Mouse (Mus musculus) urinary bladder, postnatal 0 days (tissue): ENCODE data around the gene Olfr1347. TPM values are rescaled to one million over a fixed set of nuclear protein-coding genes. Genes with fewer than 3 reads are reported as not detected.

Experiments used
- polyA plus RNA-seq: library from polyadenylated mRNA; unstranded; fragments of >200 nt; fragmentation: Nextera tagmentation; extraction: Ambion mirVana; gene quantifications from 2 replicates; pipeline ENCODE4 v1.2.1, GENCODE M21; 2015

The Olfr1347 gene
- not detected in 2 replicates for polyA plus RNA-seq

GRCm38 (mm10) chr7:6499655-6500054, at the start of gene Olfr1347:
Olfr1347 (minus strand) TSS chr7:6499755.

DNA sequence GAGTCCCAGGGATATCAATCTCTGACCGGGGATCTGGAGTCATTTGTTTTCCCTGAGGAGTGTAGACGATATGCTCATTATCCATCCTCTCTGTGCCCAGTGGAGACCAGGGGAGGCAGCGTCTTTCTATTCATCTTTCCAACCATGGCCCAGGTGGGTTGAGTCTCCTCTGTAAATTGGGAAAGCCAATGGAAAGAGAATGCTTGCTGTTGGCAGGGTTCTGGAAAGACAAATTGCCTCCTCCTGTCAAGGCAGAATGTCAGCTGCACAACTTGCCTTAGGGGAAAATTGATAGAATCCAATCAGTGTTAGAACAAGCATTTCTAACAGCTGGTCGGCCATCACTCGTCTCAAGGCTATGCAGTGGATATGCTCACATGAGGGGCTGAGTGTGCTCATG, 23.3 kb upstream of the Olfr1347 start, which contains the start of gene Olfr1349:
Olfr1349 (minus strand) TSS at position 101 of the 400 bp plus-strand sequence.

GRCm38 (mm10) chr7:6508648-6509047, 9.1 kb upstream of the Olfr1347 start, which contains the start of gene Olfr1348:
Olfr1348 (minus strand) TSS chr7:6508748.

DNA sequence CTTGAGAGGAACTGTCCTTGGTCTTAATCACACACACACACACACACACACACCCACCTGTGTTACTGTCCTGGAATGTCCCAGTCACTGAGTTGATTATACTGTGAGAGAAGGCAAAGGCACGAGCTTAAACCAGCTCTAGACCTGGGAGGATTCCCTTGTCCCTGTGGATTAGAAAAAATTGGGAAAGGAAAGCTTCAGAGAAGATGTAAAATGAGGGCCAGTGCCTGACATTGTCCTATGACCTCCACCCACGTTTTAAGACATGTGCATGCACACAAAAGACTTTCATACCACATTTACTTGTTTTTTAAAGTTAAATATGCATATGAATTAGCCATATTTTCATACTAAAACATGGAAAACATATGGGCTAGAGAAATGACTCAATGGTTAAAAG, 12.7 kb downstream of the Olfr1347 start, which contains the start of gene Olfr5:
Olfr5 (minus strand) TSS at position 101 of the 400 bp plus-strand sequence.

DNA sequence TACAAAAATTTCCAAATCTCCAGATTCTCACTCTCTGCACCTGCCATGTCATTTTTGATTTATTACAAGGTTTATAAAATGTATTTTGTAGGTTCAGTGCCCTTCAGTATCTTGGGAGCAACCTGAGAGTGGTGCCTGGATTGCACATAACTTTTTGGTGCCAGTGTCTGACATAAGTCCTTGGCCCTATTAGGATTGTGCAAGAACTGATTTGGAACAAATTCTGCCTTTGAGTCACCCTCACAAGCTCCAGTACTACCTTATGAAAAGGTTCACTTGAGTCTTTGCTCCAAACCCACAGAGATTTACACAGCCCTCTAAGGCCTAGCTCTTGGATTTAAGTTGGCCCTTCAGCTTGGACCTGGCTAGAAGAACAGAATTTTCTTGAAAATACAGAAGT, 32.6 kb downstream of the Olfr1347 start, which contains the start of gene Olfr1346:
Olfr1346 (plus strand) TSS at position 151 of the 400 bp plus-strand sequence.

GRCm38 (mm10) chr7:6455868-6456267, 43.7 kb downstream of the Olfr1347 start, which contains the start of gene Olfr1336:
Olfr1336 (plus strand) TSS chr7:6456168.

DNA sequence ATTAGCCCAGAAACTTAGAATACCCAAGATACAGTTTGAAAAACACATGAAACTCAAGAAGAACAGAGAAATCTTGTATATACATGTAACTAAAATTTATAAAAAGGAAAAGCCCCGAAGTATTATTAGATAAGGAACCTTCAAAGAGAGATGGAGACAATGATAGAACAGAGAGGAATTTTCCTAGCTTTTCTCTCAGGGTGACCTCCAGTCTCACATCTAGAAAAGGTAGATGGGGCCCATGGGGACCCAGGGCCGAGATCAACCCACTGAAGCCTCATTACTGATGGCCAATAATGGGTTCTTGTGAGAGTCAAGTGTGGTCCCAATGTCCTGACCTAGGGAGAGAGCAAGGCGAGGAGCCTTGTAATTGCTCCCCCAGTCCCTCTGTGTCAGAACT, 61.2 kb downstream of the Olfr1347 start, which contains the start of gene Olfr1344:
Olfr1344 (plus strand) TSS at position 301 of the 400 bp plus-strand sequence.

Other genes starting within 250 kb of the Olfr1347 start
- gene Epp13, start 247.0 kb downstream of the Olfr1347 start, polyA plus RNA-seq, result not detected in 2 replicates
- gene Zfp667, start 213.2 kb downstream of the Olfr1347 start, polyA plus RNA-seq, result 9.9 and 10.7 TPM in 2 replicates
- gene Zfp583, start 168.5 kb downstream of the Olfr1347 start, polyA plus RNA-seq, result 2.5 and 3.0 TPM in 2 replicates
- gene Gm3854, start 156.0 kb downstream of the Olfr1347 start, polyA plus RNA-seq, result 0.17 and 0.56 TPM in 2 replicates
- gene Zfp78, start 136.5 kb downstream of the Olfr1347 start, polyA plus RNA-seq, result 1.9 and 2.1 TPM in 2 replicates
- gene Zfp28, start 116.5 kb downstream of the Olfr1347 start, polyA plus RNA-seq, result 3.8 and 5.4 TPM in 2 replicates
- gene Smim17, start 101.0 kb downstream of the Olfr1347 start, polyA plus RNA-seq, result not detected in 2 replicates
- gene Gm20715, start 89.5 kb downstream of the Olfr1347 start, polyA plus RNA-seq, result not detected in 2 replicates
- not detected in 2 replicates for gene Olfr1344, start 61.1 kb downstream of the Olfr1347 start, polyA plus RNA-seq
- gene Olfr1336, start 43.6 kb downstream of the Olfr1347 start, polyA plus RNA-seq, result not detected in 2 replicates
- not detected in 2 replicates for gene Olfr1346, start 32.7 kb downstream of the Olfr1347 start, polyA plus RNA-seq
- not detected in 2 replicates for gene Olfr5, start 12.8 kb downstream of the Olfr1347 start, polyA plus RNA-seq
- gene Olfr1348, start 9.0 kb upstream of the Olfr1347 start, polyA plus RNA-seq, result not detected in 2 replicates
- gene Olfr1349, start 23.2 kb upstream of the Olfr1347 start, polyA plus RNA-seq, result not detected in 2 replicates
- not detected in 2 replicates for gene Olfr1350, start 65.1 kb upstream of the Olfr1347 start, polyA plus RNA-seq
- gene Zim1, start 196.7 kb upstream of the Olfr1347 start, polyA plus RNA-seq, result 1.5 and 1.6 TPM in 2 replicates
- gene Peg3, start 230.7 kb upstream of the Olfr1347 start, polyA plus RNA-seq, result 44.1 and 55.1 TPM in 2 replicates
- 0.82 and 1.1 TPM in 2 replicates for gene Usp29, start 230.8 kb upstream of the Olfr1347 start, polyA plus RNA-seq